Mouse (Mus musculus): ENCODE results near the gene Acss3. TPM values are rescaled to one million over a fixed set of nuclear protein-coding genes. Genes with fewer than 3 reads are reported as not detected.

Acss3 gene
- not detected for total RNA-seq (2023)

GRCm38 (mm10) chr10:107123529-107124335 is at the start of gene Acss3:
TSS of gene Acss3 (minus strand) at chr10:107123668.

Other genes with a start within 250 kb of the Acss3 start
- gene Lin7a, start 148.0 kb upstream of the Acss3 start, total RNA-seq (2023): not detected